Mouse (Mus musculus) heart, postnatal 14 days (tissue): ENCODE measurements around the gene Cdkn2aipnl. TPM values are rescaled to one million over a fixed set of nuclear protein-coding genes. Genes with fewer than 3 reads are reported as not detected.

Experiments used
- DNase-seq, 2 experiments: peaks; one replicate each; pipeline ENCODE4 v3.0.0; 2021 to 2022
- intact Hi-C: fragments of 180-260 bp; cut with DNase I; formaldehyde crosslinking; loops from one replicate; pipeline ENCODE4 v1.15.1; 2025
- long read RNA-seq, 2 experiments: library from polyadenylated mRNA; stranded (forward); transcript quantifications; one replicate each; pipeline ENCODE4 v2.0.0; 2021
- total RNA-seq, 2 experiments: library from RNA; stranded (reverse); gene quantifications; 2 replicates each; pipeline ENCODE4 v1.2.3; 2021

Gene Cdkn2aipnl
- total RNA-seq, result 10 to 100 TPM; 13.0 to 16.2 TPM
- long read RNA-seq, experiment 1, transcript Cdkn2aipnl-201 (3 exons, 1,832 nt), result major isoform, 19 of 25 reads
- long read RNA-seq, experiment 1, partial matches to known transcripts, result 5 of 25 reads
- long read RNA-seq, experiment 1, other reads (novel, unspliced or antisense), result 1 of 25 reads
- long read RNA-seq, experiment 2, transcript Cdkn2aipnl-201 (3 exons, 1,832 nt), result major isoform, 15 of 16 reads
- long read RNA-seq, experiment 2, partial matches to known transcripts, result 0 of 16 reads
- long read RNA-seq, experiment 2, other reads (novel, unspliced or antisense), result 1 of 16 reads

DNA sequence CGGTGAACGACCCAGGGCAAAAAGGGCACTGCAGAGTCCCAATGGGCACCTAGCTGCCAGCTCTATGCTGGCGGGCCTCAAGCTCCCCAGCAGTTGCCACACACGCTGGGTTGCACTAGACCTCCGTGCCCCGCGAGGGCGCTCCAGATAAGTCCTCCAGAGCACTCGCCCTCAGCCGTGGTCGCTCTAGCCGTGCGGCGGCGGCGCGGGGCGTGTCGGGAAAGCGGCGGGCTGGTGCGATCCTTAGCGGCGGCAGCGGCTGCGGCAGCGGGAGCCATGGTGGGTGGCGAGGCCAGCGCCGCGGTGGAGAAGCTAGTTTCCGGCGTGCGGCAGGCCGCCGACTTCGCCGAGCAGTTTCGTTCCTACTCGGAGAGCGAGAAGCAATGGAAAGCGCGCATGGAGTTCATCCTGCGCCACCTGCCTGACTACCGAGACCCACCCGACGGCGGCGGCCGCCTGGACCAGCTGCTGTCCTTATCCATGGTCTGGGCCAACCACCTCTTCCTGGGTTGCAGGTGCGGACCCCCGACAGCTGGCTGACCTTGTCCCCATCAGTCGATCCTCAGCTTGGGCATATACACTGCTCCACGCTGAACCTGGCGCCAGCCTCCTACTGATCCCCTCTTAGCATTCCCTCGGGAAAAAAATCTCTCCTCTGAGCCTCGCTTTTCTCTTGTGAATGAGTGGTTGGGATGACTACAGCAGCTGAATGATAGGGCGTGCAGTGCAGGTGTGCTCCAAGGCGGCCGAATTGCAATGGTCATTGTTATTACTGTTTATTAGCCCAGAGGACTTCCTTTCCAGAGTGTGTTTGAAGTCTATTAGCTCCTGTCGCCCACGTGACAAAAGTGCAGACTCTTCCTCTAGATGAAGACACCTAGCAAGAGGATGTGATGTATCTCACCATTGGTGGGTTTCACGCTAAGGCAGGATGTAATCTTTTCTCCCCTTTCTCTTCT lies at the start of gene Cdkn2aipnl:
Gene Cdkn2aipnl, plus strand, starts transcription at position 219 of the 959 bp plus-strand sequence.
- DNase-seq, result peak; percentile 98
- intact Hi-C loops, result loop anchor here (1.0 to 2.0 kb wide), 3 partner anchors 51 to 149 kb away; partner anchors contain the start of gene Jade2

DNA sequence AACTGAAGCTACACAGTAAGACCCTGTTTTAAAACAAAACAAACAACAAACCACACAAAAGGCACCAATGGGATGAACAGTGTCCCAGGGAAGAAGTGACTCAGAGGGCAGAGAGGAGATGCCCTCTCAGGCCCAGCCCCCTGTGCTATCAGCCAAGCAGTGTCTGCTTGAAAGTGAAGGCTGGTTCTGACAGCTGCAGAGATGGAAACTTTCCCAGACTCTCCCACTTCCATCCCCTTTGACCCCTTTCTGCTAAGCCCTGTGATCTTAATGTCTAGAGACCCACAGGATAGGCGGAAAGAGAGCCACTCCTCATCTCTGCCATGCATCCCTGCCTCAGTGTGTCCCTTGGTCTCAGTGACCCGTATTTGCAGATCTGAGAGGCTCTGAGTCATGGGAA lies 49.5 kb upstream of the Cdkn2aipnl start:
- no peak for DNase-seq
- intact Hi-C loops, result loop anchor here (2.0 kb wide), 2 partner anchors 49 to 59 kb away; partner anchors contain the start of gene Cdkn2aipnl

DNA sequence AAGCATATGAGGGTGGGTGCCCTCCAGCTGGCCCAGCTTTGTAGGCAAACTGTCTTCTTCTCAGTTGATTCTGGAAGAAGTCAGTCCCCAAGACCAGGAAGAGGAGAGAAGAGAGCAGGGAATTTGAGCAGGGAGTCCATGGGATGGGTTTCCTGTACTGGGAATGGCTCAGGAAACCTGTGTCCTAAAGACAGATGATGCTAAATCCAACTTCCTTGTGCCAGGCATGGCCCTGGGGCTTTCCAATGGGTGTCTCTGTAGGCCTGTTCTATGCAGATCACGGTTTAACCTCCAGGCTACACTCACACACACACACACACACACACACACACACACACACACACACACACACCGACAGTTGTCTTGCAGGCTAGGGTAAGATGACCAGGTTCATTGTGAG lies 48.9 kb upstream of the Cdkn2aipnl start:
- intact Hi-C loops, result no loop called here
- DNase-seq, result no peak

DNA sequence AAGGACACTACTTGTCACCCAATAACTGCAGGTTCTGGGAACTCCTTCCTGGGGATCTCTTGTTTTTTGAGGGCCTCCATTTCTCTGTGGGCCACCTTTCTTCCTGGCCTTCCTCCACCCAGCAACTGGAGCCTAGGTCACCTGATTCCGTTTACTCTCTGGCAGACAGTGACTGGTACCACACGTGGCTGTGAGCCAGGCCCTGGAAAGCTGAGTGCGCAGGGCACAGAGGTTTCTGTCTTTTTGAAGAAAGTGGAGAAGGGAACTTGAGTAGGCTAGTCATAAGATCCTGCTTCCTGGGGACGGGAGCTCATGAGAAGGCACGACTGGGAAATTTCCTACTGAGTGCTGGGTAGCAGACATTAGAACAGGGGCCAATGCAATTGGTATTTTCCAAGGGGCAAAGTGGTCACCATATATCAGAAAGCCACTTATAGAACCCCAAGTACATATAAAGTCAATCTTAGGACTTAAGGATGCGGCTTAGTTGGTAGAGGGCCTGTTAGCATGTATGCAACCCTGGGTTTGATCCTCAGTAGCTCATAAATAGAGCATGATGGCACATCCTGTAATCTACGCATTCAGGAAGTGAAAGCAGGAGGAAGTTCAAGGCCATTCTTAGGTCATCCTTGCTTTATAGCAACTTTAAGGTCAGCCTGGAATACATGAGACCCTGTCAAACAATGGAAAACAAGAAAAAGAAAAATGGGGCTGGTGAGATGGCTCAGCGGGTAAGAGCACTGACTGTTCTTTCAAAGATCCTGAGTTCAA lies 45.9 kb upstream of the Cdkn2aipnl start:
- DNase-seq, result peak in 1 of 2 experiments; percentile 30
- intact Hi-C loops, result no loop called here

DNA sequence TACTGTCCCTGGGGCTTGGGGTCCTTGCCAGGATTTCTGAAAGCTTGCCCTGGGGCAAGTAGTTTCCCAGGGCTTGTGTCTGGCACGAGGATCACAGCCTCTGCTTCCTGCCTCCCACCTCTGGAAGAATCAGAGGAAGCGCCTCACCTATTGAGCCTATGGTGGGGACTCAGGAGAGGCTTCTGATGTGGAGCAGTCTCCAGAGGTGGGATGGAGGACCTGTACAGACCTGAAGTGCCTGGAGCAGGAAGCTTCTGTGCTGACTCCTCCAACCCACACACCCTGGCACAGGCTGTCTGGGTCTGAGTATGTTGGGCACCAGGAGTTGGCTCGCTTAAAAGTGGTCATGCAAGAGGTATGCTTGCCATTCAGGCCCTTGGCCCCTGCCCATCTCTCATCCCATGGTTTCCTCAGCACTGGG lies 45.0 kb upstream of the Cdkn2aipnl start:
- peak in 1 of 2 experiments; percentile 26 for DNase-seq
- intact Hi-C loops, result no loop called here

DNA sequence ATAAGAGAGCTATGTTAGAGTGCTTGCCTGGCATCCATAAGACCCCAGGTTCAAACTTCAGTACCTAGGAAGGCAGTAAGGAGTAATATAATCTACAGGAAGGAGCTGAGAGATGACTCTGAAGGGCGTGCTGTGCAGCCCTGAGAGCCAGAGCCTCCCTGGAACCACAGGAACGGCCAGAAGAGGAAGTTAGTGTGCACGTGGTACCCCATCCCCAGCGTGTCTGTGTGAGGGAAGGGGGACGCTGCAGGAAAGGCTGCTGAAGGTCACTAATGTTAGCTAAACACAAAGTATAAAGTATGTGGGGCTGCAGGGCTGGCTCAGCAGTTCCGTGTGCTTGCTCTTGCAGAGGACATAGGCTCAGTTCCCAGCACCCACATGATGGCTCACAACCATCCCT lies 41.9 kb upstream of the Cdkn2aipnl start:
- intact Hi-C loops, result no loop called here
- no peak for DNase-seq

DNA sequence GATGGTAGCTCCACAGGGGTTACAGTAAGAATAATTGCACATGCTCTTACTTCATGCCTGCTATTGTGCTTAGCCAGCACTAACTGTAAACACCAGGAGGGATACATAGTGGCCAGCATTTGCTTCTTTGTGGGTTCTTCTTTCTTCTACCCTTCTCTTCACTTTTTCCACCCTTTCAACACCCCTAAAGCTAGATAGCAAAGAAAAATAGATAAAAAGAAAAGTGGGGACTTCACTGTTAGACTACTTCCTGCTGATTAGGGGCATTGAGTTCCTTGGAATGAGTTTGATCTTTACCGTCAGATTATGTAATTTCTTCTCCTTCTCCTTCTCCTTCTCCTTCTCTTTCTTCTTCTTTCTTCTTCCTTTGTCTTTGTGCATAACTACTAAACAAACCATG lies 41.1 kb upstream of the Cdkn2aipnl start:
- intact Hi-C loops, result no loop called here
- no peak for DNase-seq

DNA sequence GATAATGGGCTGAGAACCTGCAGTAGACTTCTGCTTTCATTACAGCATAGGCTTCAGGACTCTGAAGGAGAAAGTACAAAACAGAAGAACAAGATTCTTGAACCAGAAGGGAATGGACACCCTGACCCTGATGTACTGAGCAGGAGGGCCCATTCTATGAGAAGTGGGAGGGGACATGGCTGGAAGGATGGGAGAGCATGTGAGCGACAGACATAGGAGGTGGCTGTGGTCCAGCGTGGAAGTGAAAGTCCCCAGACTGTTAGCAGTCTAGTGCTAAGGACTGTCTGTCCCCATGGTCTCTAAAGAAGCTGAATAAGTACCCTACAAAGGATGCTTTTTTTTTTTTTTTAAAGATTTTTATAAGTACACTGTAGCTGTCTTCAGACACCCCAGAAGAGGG lies 40.4 kb upstream of the Cdkn2aipnl start:
- no peak for DNase-seq
- intact Hi-C loops, result no loop called here

DNA sequence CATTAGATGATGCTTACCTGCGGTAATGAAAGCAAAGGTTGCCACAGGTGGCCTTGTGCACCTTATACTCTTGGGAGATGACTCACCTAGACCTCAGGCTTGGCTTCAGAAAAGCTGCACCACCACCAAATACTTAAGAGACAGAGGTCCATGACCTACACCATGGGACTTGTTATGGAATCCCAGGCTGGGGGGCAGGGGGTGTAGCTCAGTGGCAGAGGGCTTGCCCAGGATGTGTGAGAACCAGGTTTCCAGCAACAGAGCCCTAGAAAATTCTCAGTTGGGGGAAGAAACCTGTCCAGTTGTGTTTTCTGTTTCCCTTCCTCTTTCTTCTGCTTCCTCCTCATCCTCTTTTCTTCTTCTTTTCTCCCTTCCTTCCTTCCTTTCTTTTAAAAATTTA lies 36.3 kb upstream of the Cdkn2aipnl start:
- no peak for DNase-seq
- intact Hi-C loops, result no loop called here

DNA sequence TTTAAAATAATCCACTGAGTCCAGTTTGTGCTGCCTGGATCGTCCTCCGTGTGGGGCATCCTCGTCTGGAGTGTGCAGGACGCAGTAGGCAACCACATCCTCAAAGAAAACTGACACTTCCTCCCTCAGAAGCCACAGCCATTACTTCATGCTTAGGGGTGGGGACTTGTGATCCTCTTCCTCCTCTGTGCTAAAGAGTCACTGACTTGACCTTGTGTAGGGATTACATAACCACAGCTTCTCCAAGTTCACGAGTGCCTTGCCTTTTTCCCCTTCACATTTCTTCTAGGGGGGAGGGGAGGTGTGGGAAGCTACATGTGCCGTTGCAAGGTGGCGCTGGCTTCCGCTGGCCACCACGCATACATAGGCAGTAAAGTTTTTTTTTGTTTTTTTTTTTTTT lies 35.7 kb upstream of the Cdkn2aipnl start:
- no peak for DNase-seq
- intact Hi-C loops, result no loop called here

DNA sequence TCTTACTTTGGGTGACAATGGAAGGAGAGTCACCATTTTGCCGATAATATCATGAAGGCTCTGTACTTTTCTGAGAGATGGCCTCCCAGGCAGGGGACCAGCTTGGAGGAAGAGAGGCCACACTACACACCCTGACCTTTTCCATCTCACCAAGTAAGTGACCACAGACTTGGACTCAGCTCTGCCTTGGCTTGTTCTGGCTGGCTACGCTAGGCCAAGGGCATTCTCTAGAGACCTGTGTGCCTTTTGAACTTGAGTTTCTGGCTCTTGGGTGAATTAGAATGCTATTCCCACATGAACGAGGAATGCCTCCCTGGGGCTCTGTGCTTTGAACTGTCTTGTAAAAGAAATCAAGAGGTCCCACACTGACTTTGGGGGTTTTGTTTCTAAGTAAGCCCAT lies 33.2 kb upstream of the Cdkn2aipnl start:
- no peak for DNase-seq
- intact Hi-C loops, result no loop called here

DNA sequence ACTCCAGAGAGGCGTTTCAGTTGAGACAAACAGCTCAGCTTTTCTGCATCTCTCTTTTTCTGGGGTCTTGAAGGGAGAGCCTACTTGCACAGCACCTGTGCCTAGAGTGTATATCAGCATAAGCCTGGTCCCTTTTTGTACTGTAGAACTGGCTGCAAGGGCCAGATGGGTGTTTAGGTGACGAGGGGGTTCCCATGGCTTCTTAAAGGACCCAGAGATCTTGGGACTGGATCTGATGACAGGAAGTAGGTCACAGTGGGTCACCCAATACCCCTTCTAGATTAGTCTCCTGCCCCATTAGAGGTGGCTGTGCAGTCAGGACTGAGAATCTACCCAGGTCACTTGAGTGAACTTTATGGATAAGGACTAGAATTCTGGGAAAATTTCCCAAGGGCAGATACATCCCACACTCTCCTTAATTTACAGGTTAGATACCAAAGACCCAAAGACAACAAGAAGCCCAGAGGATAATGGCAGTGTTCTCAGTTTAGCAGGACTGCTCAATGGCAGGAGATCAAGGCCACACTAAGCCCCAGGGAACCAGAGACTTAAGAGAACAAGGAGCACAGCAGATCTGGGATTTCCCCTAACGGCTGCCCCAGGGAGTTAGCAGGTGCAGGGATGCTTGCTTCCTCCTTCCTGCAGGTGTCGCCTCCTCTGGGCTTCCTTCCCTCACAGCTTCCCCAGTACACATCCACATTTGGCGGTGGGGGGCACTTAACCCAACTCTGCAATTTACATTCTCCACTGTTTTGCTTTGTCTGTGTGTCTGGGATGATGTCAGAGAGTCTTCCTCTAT lies 31.6 kb upstream of the Cdkn2aipnl start:
- intact Hi-C loops, result no loop called here
- no peak for DNase-seq

DNA sequence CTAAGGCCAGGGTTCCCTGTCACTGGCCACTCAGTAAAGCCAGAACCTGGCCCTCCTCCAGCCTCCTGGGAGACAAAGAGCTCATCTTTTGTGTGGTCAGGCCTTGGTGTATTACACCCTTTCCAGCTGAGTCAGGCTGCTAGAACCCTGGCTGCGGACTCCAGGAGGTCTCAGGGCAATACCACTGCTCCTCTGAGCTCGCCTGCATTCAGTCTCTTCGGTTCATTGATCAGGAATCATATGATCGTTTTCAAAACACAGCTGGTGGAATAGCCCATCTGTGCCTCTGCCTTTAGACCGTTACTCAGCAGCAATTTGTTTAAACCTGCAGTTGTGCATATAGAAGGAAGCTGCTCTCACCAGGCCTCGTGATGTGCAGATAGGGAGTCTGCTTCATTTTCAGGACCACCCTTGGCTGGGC lies 30.1 kb upstream of the Cdkn2aipnl start:
- DNase-seq, result no peak
- intact Hi-C loops, result no loop called here

DNA sequence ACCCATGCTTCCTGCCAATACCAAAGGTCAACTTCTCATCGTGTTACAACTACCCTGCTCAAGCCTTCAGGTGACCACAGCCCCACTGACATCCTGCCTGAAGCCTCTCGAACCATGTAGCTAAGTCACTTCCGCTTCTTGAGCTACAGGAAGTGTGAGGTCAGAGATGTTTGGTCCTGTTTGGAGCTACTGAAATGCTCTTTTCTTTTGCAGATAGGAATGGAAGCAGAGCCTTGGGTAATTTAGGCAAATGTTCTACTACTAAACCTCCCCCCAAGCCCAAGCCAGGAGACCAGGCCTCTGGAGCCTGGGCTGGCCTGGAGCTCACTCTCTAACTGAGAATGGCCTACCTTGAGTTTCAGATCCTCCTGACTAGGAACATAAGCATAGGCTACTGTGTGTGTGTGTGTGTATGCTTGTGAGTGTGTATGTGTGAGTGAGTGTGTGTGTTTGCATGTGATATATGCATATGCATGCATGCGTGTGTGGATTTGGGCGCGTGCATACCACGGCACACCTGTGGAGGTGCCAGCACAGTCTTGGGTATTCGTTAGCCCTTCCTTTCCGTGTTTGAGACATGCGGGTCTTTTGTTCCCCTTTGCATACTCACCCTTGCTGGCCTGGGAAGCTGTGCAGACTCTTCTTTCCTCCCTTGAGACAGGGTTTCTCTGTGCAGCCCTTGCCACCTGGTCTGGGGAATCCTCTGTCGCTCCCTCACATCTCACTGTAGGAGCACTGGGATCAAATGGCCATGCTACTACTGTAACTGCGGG lies 28.5 kb upstream of the Cdkn2aipnl start:
- intact Hi-C loops, result no loop called here
- no peak for DNase-seq

DNA sequence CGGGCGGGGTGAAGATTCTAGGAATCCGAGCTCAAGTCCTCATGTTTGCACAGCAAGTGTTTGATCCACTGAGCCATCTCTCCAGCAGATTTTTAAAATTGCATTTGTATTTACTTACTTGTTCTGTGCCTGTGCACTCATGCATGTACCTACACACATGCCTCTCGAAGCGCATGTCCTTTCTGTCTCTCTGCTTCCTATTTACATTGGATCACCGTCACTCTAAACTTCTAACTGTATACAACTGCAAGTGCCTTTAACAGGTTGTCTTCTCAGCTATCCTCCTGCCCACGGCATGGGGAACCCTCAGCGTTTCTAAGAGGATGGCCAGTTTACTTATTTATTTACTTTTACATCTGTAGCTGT lies 27.9 kb upstream of the Cdkn2aipnl start:
- intact Hi-C loops, result no loop called here
- DNase-seq, result no peak

DNA sequence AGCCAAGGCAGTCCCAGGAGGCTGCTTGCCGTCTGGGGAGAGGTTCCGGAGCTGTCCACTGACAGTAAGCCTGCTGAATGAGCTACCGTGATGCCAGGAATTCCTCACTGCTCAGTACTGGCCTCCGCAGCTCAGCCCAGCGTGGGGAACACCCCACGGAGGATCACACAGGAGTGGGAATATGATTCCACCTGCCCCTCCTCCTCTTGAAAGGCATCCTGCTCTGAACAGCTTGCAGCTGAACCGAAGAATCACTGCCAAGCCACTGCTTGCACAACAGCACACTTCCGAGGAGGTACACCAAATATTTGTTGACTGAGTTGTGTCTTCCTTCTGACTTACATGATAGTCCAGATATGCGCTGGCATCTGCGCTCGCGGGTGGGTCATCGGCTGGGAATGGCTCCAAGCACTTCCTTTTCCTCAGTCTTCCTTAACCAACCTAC lies 26.9 kb upstream of the Cdkn2aipnl start:
- DNase-seq, result peak; percentile 31 to 33
- intact Hi-C loops, result no loop called here

DNA sequence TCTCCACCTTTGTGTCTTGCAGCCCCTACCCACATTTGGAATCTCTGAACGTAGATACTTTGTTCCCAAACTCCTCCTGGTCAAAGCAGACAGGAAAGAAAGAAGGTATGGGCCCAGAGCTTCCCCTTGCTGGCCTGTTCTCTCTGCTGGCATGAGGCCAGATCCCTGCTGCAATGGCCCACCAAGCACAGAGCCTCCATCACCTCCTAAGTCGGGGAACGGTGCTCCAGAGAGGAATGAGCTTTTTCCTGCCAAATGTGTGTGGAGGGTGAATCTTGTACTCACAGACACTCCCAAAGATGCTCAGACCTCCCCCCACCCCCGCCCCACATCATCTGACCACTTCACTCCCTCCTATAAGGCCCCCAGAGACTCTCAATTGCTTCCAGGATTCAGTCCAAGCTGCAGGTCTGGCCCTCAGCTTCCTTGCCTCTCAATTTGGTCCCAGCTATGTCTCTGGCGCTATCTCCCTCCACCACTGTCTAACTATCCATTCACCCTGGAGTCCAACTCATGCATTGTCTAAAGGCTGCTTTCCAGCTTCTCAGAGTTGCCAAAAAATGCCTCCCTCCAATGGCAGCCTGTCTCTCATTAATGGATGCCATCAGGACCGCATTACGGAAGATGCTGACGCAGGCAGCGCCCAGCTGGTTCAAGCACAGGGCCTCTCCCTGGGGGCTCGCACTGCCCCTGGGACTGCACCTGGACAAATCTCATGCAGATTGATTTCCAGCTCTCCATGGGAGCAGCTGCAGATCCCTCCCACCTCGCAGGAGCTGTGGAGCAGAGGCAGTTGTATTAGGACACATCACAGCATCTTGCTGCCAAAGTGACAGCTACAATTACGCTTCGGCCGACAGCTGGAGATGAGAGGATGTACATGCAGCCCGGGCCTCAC lies 24.6 kb upstream of the Cdkn2aipnl start:
- no peak for DNase-seq
- intact Hi-C loops, result no loop called here

DNA sequence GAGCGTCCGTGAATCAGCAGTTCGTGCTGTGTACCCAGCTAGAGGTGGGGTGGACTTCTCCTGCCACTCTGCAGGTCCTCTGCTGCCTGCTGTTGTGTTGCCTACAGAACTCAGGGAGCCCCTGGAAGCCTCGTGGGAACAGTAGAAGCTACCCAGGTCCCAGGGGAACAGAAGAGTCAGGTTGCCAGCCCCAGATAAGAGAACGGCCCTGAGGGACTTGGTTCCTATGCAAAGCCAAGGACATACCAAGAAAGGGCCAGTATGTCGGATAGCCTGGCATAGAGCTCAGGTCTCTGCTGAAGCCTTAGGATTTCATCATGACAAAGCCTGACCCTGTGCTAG lies 24.0 kb upstream of the Cdkn2aipnl start:
- intact Hi-C loops, result no loop called here
- no peak for DNase-seq
